Mouse (Mus musculus): ENCODE measurements at regions not wholly inside any gene's neighbourhood (a gene's known extent, or its start where the extent isn't known, plus 50 kb on each side); places are given as distances from the start of the nearest gene placed in this dataset.

GRCm38 (mm10) chr16:49965528-49966250 lies 165.4 kb downstream of the Cd47 start:
- H3K9me3 ChIP-seq (replicated peaks), result no peaks in the 10 kb centered on the region
- no peaks in the 10 kb centered on the region for H3K36me3 ChIP-seq (replicated peaks)
- peaks cover 19% of the 10 kb centered on the region for H3K4me1 ChIP-seq (replicated peaks)
- peak; percentile 71 for ATAC-seq (ENCODE audit: insufficient read depth)
- H3K4me3 ChIP-seq (replicated peaks), result no peak overlapping the region
- H3K27ac ChIP-seq (replicated peaks), result 0 out of 2 replicates have a peak overlapping the region, but pooled peaks have one; percentile 26
- no peak overlapping the region for H3K9ac ChIP-seq
- H3K4me2 ChIP-seq, result no peak overlapping the region
- WGBS (ENCODE audit: insufficient replicate concordance), result 50% methylated on average over 7 of the region's 7 CpGs
- no peaks in the 10 kb centered on the region for H3K27me3 ChIP-seq

GRCm38 (mm10) chr16:49966251-49966588 lies 165.9 kb downstream of the Cd47 start:
- H3K27me3 ChIP-seq, result no peaks in the 10 kb centered on the region
- no peak overlapping the region for H3K4me3 ChIP-seq (replicated peaks)
- 0 out of 2 replicates have a peak overlapping the region, but pooled peaks have one; percentile 34 for H3K27ac ChIP-seq (replicated peaks)
- H3K36me3 ChIP-seq (replicated peaks), result no peaks in the 10 kb centered on the region
- peaks cover 19% of the 10 kb centered on the region for H3K4me1 ChIP-seq (replicated peaks)
- 48% methylated on average over 2 of the region's 2 CpGs for WGBS (ENCODE audit: insufficient replicate concordance)
- H3K4me2 ChIP-seq, result no peak overlapping the region
- ATAC-seq (ENCODE audit: insufficient read depth), result no peak
- H3K9me3 ChIP-seq (replicated peaks), result no peaks in the 10 kb centered on the region
- H3K9ac ChIP-seq, result no peak overlapping the region

- 67% methylated on average over 7 of the region's 7 CpGs for WGBS (ENCODE audit: insufficient replicate concordance)
- H3K4me3 ChIP-seq (replicated peaks), result no peak overlapping the region
- H3K4me2 ChIP-seq, result no peak overlapping the region
- no peak for ATAC-seq (ENCODE audit: insufficient read depth)
- H3K27ac ChIP-seq (replicated peaks), result no peak overlapping the region
- no peaks in the 10 kb centered on the region for H3K27me3 ChIP-seq
- H3K4me1 ChIP-seq (replicated peaks), result peaks cover 19% of the 10 kb centered on the region
- H3K36me3 ChIP-seq (replicated peaks), result no peaks in the 10 kb centered on the region
- H3K9ac ChIP-seq, result no peak overlapping the region
- H3K9me3 ChIP-seq (replicated peaks), result no peaks in the 10 kb centered on the region
Measured at GRCm38 (mm10) chr16:49967110-49967509, 166.8 kb downstream of the Cd47 start.

- Histone ChIP-seq H3K36me3 (replicated peaks) (no peaks in the 10 kb centered on the region), H3K27ac (replicated peaks) (no peak overlapping the region), H3K4me2 (no peak overlapping the region), H3K9ac (no peak overlapping the region), H3K4me1 (replicated peaks) (peaks cover 19% of the 10 kb centered on the region), H3K9me3 (replicated peaks) (no peaks in the 10 kb centered on the region), H3K27me3 (no peaks in the 10 kb centered on the region), H3K4me3 (replicated peaks) (no peak overlapping the region)
- ATAC-seq (ENCODE audit: insufficient read depth), result no peak
- 48% methylated on average over 4 of the region's 4 CpGs for WGBS (ENCODE audit: insufficient replicate concordance)
Measured at GRCm38 (mm10) chr16:49968291-49968870, 168.0 kb downstream of the Cd47 start.

- no peak overlapping the region for H3K4me2 ChIP-seq
Measured at GRCm38 (mm10) chr16:49969035-49969434, 168.7 kb downstream of the Cd47 start.

GRCm38 (mm10) chr16:49969693-49970296 lies 169.5 kb downstream of the Cd47 start:
- Histone ChIP-seq H3K9me3 (replicated peaks) (no peaks in the 10 kb centered on the region), H3K4me3 (replicated peaks) (no peak overlapping the region), H3K27me3 (no peaks in the 10 kb centered on the region), H3K36me3 (replicated peaks) (no peaks in the 10 kb centered on the region), H3K27ac (replicated peaks) (no peak overlapping the region), H3K4me2 (no peak overlapping the region), H3K4me1 (replicated peaks) (peaks cover 7% of the 10 kb centered on the region), H3K9ac (no peak overlapping the region)
- 77% methylated on average over 2 of the region's 2 CpGs for WGBS (ENCODE audit: insufficient replicate concordance)
- ATAC-seq (ENCODE audit: insufficient read depth), result no peak

More at GRCm38 (mm10) chr16:49969035-49969434, 168.7 kb downstream of the Cd47 start:
- Histone ChIP-seq H3K9me3 (replicated peaks) (no peaks in the 10 kb centered on the region), H3K27ac (replicated peaks) (no peak overlapping the region), H3K36me3 (replicated peaks) (no peaks in the 10 kb centered on the region), H3K4me1 (replicated peaks) (peaks cover 14% of the 10 kb centered on the region), H3K27me3 (no peaks in the 10 kb centered on the region), H3K4me3 (replicated peaks) (no peak overlapping the region), H3K9ac (no peak overlapping the region)
- ATAC-seq (ENCODE audit: insufficient read depth), result no peak
- whole genome bisulfite sequencing (ENCODE audit: insufficient replicate concordance), result 70% methylated on average over 4 of the region's 4 CpGs

- 43% methylated on average over 2 of the region's 2 CpGs for WGBS (ENCODE audit: insufficient replicate concordance)
- Histone ChIP-seq H3K9me3 (replicated peaks) (no peaks in the 10 kb centered on the region), H3K4me1 (replicated peaks) (peaks cover 1% of the 10 kb centered on the region; the same call in 1 of the 2 replicates), H3K36me3 (replicated peaks) (no peaks in the 10 kb centered on the region), H3K4me2 (no peak overlapping the region), H3K4me3 (replicated peaks) (no peak overlapping the region), H3K27me3 (no peaks in the 10 kb centered on the region), H3K9ac (no peak overlapping the region), H3K27ac (replicated peaks) (no peak overlapping the region)
- ATAC-seq (ENCODE audit: insufficient read depth), result no peak
Measured at GRCm38 (mm10) chr16:49970297-49970804, 170.0 kb downstream of the Cd47 start.

- H3K9ac ChIP-seq, result no peak overlapping the region
- H3K27ac ChIP-seq (replicated peaks), result no peak overlapping the region
- H3K36me3 ChIP-seq (replicated peaks), result no peaks in the 10 kb centered on the region
- no peak overlapping the region for H3K4me2 ChIP-seq
- H3K4me1 ChIP-seq (replicated peaks), result no peaks in the 10 kb centered on the region; the same call in 1 of the 2 replicates
- 53% methylated on average over 3 of the region's 3 CpGs for WGBS (ENCODE audit: insufficient replicate concordance)
- ATAC-seq (ENCODE audit: insufficient read depth), result no peak
- no peaks in the 10 kb centered on the region for H3K27me3 ChIP-seq
- no peak overlapping the region for H3K4me3 ChIP-seq (replicated peaks)
- no peaks in the 10 kb centered on the region for H3K9me3 ChIP-seq (replicated peaks)
Measured at GRCm38 (mm10) chr16:49971141-49971555, 170.8 kb downstream of the Cd47 start.

GRCm38 (mm10) chr16:49977276-49977675 lies 176.9 kb downstream of the Cd47 start:
- Histone ChIP-seq H3K4me3 (replicated peaks) (no peak overlapping the region), H3K27ac (replicated peaks) (no peak overlapping the region), H3K27me3 (no peaks in the 10 kb centered on the region), H3K4me2 (no peak overlapping the region), H3K9me3 (replicated peaks) (no peaks in the 10 kb centered on the region), H3K36me3 (replicated peaks) (no peaks in the 10 kb centered on the region), H3K9ac (no peak overlapping the region), H3K4me1 (replicated peaks) (no peaks in the 10 kb centered on the region)
- whole genome bisulfite sequencing (ENCODE audit: insufficient replicate concordance), result 59% methylated on average over 2 of the region's 2 CpGs
- no peak for ATAC-seq (ENCODE audit: insufficient read depth)

- 64% methylated on average over 4 of the region's 4 CpGs for WGBS (ENCODE audit: insufficient replicate concordance)
- Histone ChIP-seq H3K9ac (no peak overlapping the region), H3K4me2 (no peak overlapping the region), H3K9me3 (replicated peaks) (no peaks in the 10 kb centered on the region), H3K4me3 (replicated peaks) (no peak overlapping the region), H3K27me3 (no peaks in the 10 kb centered on the region), H3K36me3 (replicated peaks) (no peaks in the 10 kb centered on the region), H3K4me1 (replicated peaks) (no peaks in the 10 kb centered on the region), H3K27ac (replicated peaks) (no peak overlapping the region)
- ATAC-seq (ENCODE audit: insufficient read depth), result no peak
Measured at GRCm38 (mm10) chr16:49979426-49979940, 179.2 kb downstream of the Cd47 start.

- Histone ChIP-seq H3K36me3 (replicated peaks) (no peaks in the 10 kb centered on the region), H3K4me2 (no peak overlapping the region), H3K27ac (replicated peaks) (no peak overlapping the region), H3K27me3 (no peaks in the 10 kb centered on the region), H3K4me3 (replicated peaks) (no peak overlapping the region), H3K4me1 (replicated peaks) (no peaks in the 10 kb centered on the region), H3K9me3 (replicated peaks) (no peaks in the 10 kb centered on the region), H3K9ac (no peak overlapping the region)
- no peak for ATAC-seq (ENCODE audit: insufficient read depth)
- 69% methylated on average over 10 of the region's 10 CpGs for WGBS (ENCODE audit: insufficient replicate concordance)
Measured at GRCm38 (mm10) chr16:49980178-49980646, 179.9 kb downstream of the Cd47 start.

Data from liver, embryonic 15.5 days (tissue).